Mouse (Mus musculus): ENCODE data around the gene Gm10309.

- TF ChIP-seq POLR2A (IDR thresholded peaks at IDR 0.05; ENCODE audit: borderline replicate concordance, extremely low read depth, low read depth, low read length) (no peak), CTCF (IDR thresholded peaks at IDR 0.05; ENCODE audit: insufficient read depth, low read length) (no peak)
Measured at GRCm38 (mm10) chr17:86503208-86503897, 1.7 kb downstream of the Gm10309 start.

Data from lung, adult 2 months (tissue).